Mouse (Mus musculus): ENCODE results near the gene Prkcb. TPM values are rescaled to one million over a fixed set of nuclear protein-coding genes. Genes with fewer than 3 reads are reported as not detected.

The Prkcb gene
- polyA plus RNA-seq, 1 experiment from 2014 or later = 5.6 TPM

GRCm38 (mm10) chr7:122512430-122512966 lies 223.9 kb downstream of the Prkcb start:
- 87% methylated on average over 13 of the region's 13 CpGs for WGBS
- Histone ChIP-seq H3K4me3 (no peak overlapping the region), H3K27ac (no peak overlapping the region), H3K9ac (no peak overlapping the region), H3K27me3 (no peaks in the 10 kb centered on the region), H3K4me2 (replicated peaks) (no peak overlapping the region), H3K36me3 (no peaks in the 10 kb centered on the region), H3K9me3 (no peaks in the 10 kb centered on the region), H3K4me1 (peaks cover 3% of the 10 kb centered on the region; the same call in 1 of the 2 replicates)
- ATAC-seq (ENCODE audit: insufficient number of reproducible peaks, insufficient read depth, low FRiP score, low TSS enrichment) = no peak

GRCm38 (mm10) chr7:122520850-122521638 lies 232.5 kb downstream of the Prkcb start:
- no peak overlapping the region for H3K4me3 ChIP-seq
- H3K9me3 ChIP-seq = no peaks in the 10 kb centered on the region
- H3K27ac ChIP-seq = no peak overlapping the region
- no peaks in the 10 kb centered on the region for H3K4me1 ChIP-seq
- H3K4me2 ChIP-seq (replicated peaks) = no peak overlapping the region
- H3K36me3 ChIP-seq = no peaks in the 10 kb centered on the region
- H3K27me3 ChIP-seq = no peaks in the 10 kb centered on the region
- 52% methylated on average over 7 of the region's 7 CpGs for WGBS
- H3K9ac ChIP-seq = no peak overlapping the region
- no peak for ATAC-seq (ENCODE audit: insufficient number of reproducible peaks, insufficient read depth, low FRiP score, low TSS enrichment)

GRCm38 (mm10) chr7:122528201-122528600 lies 239.7 kb downstream of the Prkcb start:
- no peak overlapping the region for H3K4me3 ChIP-seq
- no peak overlapping the region for H3K4me2 ChIP-seq (replicated peaks)
- no peak overlapping the region for H3K27ac ChIP-seq
- 91% methylated on average over 11 of the region's 11 CpGs for WGBS
- no peak overlapping the region for H3K9ac ChIP-seq
- H3K9me3 ChIP-seq = no peaks in the 10 kb centered on the region
- H3K27me3 ChIP-seq = no peaks in the 10 kb centered on the region
- no peak for ATAC-seq (ENCODE audit: insufficient number of reproducible peaks, insufficient read depth, low FRiP score, low TSS enrichment)
- H3K36me3 ChIP-seq = no peaks in the 10 kb centered on the region
- H3K4me1 ChIP-seq = no peaks in the 10 kb centered on the region

- H3K9ac ChIP-seq = no peak overlapping the region
- 93% methylated on average over 5 of the region's 5 CpGs for WGBS
- H3K9me3 ChIP-seq = no peaks in the 10 kb centered on the region
- H3K4me2 ChIP-seq (replicated peaks) = no peak overlapping the region
- H3K4me1 ChIP-seq = no peaks in the 10 kb centered on the region
- no peaks in the 10 kb centered on the region for H3K36me3 ChIP-seq
- no peak overlapping the region for H3K4me3 ChIP-seq
- no peaks in the 10 kb centered on the region for H3K27me3 ChIP-seq
- no peak overlapping the region for H3K27ac ChIP-seq
- ATAC-seq (ENCODE audit: insufficient number of reproducible peaks, insufficient read depth, low FRiP score, low TSS enrichment) = no peak
These were observed 240.1 kb downstream of the Prkcb start for GRCm38 (mm10) chr7:122528646-122529045.

GRCm38 (mm10) chr7:122533566-122534360 lies 245.2 kb downstream of the Prkcb start:
- H3K9ac ChIP-seq = no peak overlapping the region
- H3K9me3 ChIP-seq = no peaks in the 10 kb centered on the region
- no peaks in the 10 kb centered on the region for H3K27me3 ChIP-seq
- no peak overlapping the region for H3K4me3 ChIP-seq
- H3K4me2 ChIP-seq (replicated peaks) = no peak overlapping the region
- no peaks in the 10 kb centered on the region for H3K4me1 ChIP-seq
- H3K27ac ChIP-seq = no peak overlapping the region
- 87% methylated on average over 9 of the region's 9 CpGs for WGBS
- ATAC-seq (ENCODE audit: insufficient number of reproducible peaks, insufficient read depth, low FRiP score, low TSS enrichment) = no peak
- no peaks in the 10 kb centered on the region for H3K36me3 ChIP-seq

- H3K4me2 ChIP-seq (replicated peaks) = no peak overlapping the region
- no peaks in the 10 kb centered on the region for H3K9me3 ChIP-seq
- no peak for ATAC-seq (ENCODE audit: insufficient number of reproducible peaks, insufficient read depth, low FRiP score, low TSS enrichment)
- no peaks in the 10 kb centered on the region for H3K4me1 ChIP-seq
- WGBS = 92% methylated on average over 3 of the region's 3 CpGs
- H3K9ac ChIP-seq = no peak overlapping the region
- no peak overlapping the region for H3K27ac ChIP-seq
- no peaks in the 10 kb centered on the region for H3K36me3 ChIP-seq
- H3K27me3 ChIP-seq = no peaks in the 10 kb centered on the region
- H3K4me3 ChIP-seq = no peak overlapping the region
These were observed 256.1 kb downstream of the Prkcb start for GRCm38 (mm10) chr7:122544616-122545015.

GRCm38 (mm10) chr7:122556575-122557140 lies 268.1 kb downstream of the Prkcb start:
- 46% methylated on average over 6 of the region's 6 CpGs for WGBS
- no peak for ATAC-seq (ENCODE audit: insufficient number of reproducible peaks, insufficient read depth, low FRiP score, low TSS enrichment)

GRCm38 (mm10) chr7:122558085-122558811 lies 269.7 kb downstream of the Prkcb start:
- H3K27me3 ChIP-seq = no peaks in the 10 kb centered on the region
- peaks cover 15% of the 10 kb centered on the region; the same call in 1 of the 2 replicates for H3K4me1 ChIP-seq
- no peak for ATAC-seq (ENCODE audit: insufficient number of reproducible peaks, insufficient read depth, low FRiP score, low TSS enrichment)
- no peak overlapping the region for H3K4me3 ChIP-seq
- no peak overlapping the region for H3K27ac ChIP-seq
- H3K36me3 ChIP-seq = no peaks in the 10 kb centered on the region
- no peak overlapping the region for H3K9ac ChIP-seq
- no peak overlapping the region for H3K4me2 ChIP-seq (replicated peaks)
- H3K9me3 ChIP-seq = no peaks in the 10 kb centered on the region
- 38% methylated on average over 7 of the region's 7 CpGs for WGBS

More at GRCm38 (mm10) chr7:122556575-122557140, 268.1 kb downstream of the Prkcb start:
- Histone ChIP-seq H3K9me3 (no peaks in the 10 kb centered on the region), H3K27me3 (no peaks in the 10 kb centered on the region), H3K4me2 (replicated peaks) (no peak overlapping the region), H3K36me3 (no peaks in the 10 kb centered on the region), H3K4me3 (no peak overlapping the region), H3K27ac (no peak overlapping the region), H3K9ac (no peak overlapping the region), H3K4me1 (peaks cover 12% of the 10 kb centered on the region; the same call in 1 of the 2 replicates)

GRCm38 (mm10) chr7:122558912-122559311 lies 270.4 kb downstream of the Prkcb start:
- H3K27me3 ChIP-seq = no peaks in the 10 kb centered on the region
- no peak overlapping the region for H3K27ac ChIP-seq
- no peak for ATAC-seq (ENCODE audit: insufficient number of reproducible peaks, insufficient read depth, low FRiP score, low TSS enrichment)
- H3K4me3 ChIP-seq = no peak overlapping the region
- no peaks in the 10 kb centered on the region for H3K9me3 ChIP-seq
- H3K36me3 ChIP-seq = no peaks in the 10 kb centered on the region
- H3K4me2 ChIP-seq (replicated peaks) = no peak overlapping the region
- H3K4me1 ChIP-seq = peaks cover 15% of the 10 kb centered on the region; the same call in 1 of the 2 replicates
- H3K9ac ChIP-seq = no peak overlapping the region
- 24% methylated on average over 6 of the region's 6 CpGs for WGBS

GRCm38 (mm10) chr7:122562586-122562985 lies 274.0 kb downstream of the Prkcb start:
- no peak for ATAC-seq (ENCODE audit: insufficient number of reproducible peaks, insufficient read depth, low FRiP score, low TSS enrichment)
- H3K27ac ChIP-seq = no peak overlapping the region
- H3K27me3 ChIP-seq = no peaks in the 10 kb centered on the region
- 62% methylated on average over 5 of the region's 5 CpGs for WGBS
- H3K4me3 ChIP-seq = no peak overlapping the region
- H3K4me2 ChIP-seq (replicated peaks) = no peak overlapping the region
- no peaks in the 10 kb centered on the region for H3K36me3 ChIP-seq
- peaks cover 15% of the 10 kb centered on the region; the same call in 1 of the 2 replicates for H3K4me1 ChIP-seq
- H3K9ac ChIP-seq = no peak overlapping the region
- no peaks in the 10 kb centered on the region for H3K9me3 ChIP-seq

- ATAC-seq (ENCODE audit: insufficient number of reproducible peaks, insufficient read depth, low FRiP score, low TSS enrichment) = no peak
- H3K4me2 ChIP-seq (replicated peaks) = no peak overlapping the region
- H3K27me3 ChIP-seq = no peaks in the 10 kb centered on the region
- no peak overlapping the region for H3K4me3 ChIP-seq
- H3K9me3 ChIP-seq = no peaks in the 10 kb centered on the region
- no peaks in the 10 kb centered on the region for H3K36me3 ChIP-seq
- 0 out of 2 replicates have a peak, but pooled peaks cover 3% of the 10 kb centered on the region for H3K4me1 ChIP-seq
- H3K27ac ChIP-seq = no peak overlapping the region
- H3K9ac ChIP-seq = no peak overlapping the region
- 93% methylated on average over 1 of the region's 1 CpGs for WGBS
These were observed 276.8 kb downstream of the Prkcb start for GRCm38 (mm10) chr7:122565371-122565770.

Data from embryonic facial prominence, embryonic 12.5 days (tissue).